Mouse (Mus musculus) thymus, adult 2 months (tissue): ENCODE data around the gene Fcrlb.

Source experiments
- CTCF ChIP-seq: fragments of 200-500 bp; IDR thresholded peaks from 2 replicates; pipeline ENCODE4 v1.5.1; 2012; ENCODE audit warnings: mild to moderate bottlenecking, control low read depth, low read length, moderate library complexity, borderline replicate concordance; ENCODE audit not compliant: control insufficient read depth, poor library complexity, insufficient read depth; ENCODE audit errors: extremely low read depth
- POLR2A ChIP-seq: fragments of 200-500 bp; IDR thresholded peaks from 2 replicates; pipeline ENCODE4 v1.6.1; 2012; ENCODE audit warnings: mild to moderate bottlenecking, low read length, control low read depth, moderate library complexity; ENCODE audit not compliant: control insufficient read depth, poor library complexity, insufficient read depth; ENCODE audit errors: extremely low read depth

DNA sequence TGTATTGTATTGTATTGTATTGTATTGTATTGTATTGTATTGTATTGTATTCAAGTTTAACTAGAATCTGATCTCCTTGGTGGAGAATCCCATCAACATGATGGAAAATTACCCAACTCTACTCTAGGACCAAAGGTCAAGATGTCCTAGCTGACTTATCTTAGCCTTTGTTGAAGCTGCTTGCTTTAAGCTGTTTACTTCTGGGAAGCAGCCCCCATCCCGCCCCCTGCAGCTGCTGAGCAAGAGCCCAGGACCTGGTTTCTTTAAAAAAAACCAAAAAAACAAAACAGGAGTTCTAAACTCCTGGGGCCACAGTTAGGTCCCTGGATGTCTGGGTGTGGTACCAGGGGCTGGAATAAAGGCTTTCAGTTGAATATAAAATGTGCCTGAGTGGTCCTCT, 20.5 kb downstream of the Fcrlb start:
- TF ChIP-seq POLR2A (no peak), CTCF (no peak)
